Mouse (Mus musculus): ENCODE results near the gene Aacs. TPM values are rescaled to one million over a fixed set of nuclear protein-coding genes. Genes with fewer than 3 reads are reported as not detected.
A peak's percentile ranks its signal among the peaks of the same experiment; 100 is the strongest.

The Aacs gene
- polyA plus RNA-seq, 1 experiment from 2014 or later, result 41.4 TPM

- Histone ChIP-seq H3K27ac (replicated peaks) (no peak overlapping the region), H3K27me3 (ENCODE audit: control insufficient read depth, insufficient read depth, low read length) (no peaks in the 10 kb centered on the region), H3K4me3 (ENCODE audit: low read depth, low read length) (no peak overlapping the region), H3K9ac (ENCODE audit: low read length) (no peak overlapping the region), H3K4me1 (replicated peaks; ENCODE audit: control insufficient read depth, insufficient read depth) (no peaks in the 10 kb centered on the region), H3K9me3 (ENCODE audit: control insufficient read depth, low read length) (no peaks in the 10 kb centered on the region), H3K4me2 (replicated peaks; ENCODE audit: low read depth) (no peak overlapping the region), H3K36me3 (ENCODE audit: control insufficient read depth, insufficient read depth, low read length) (peaks cover 11% of the 10 kb centered on the region; the same call in 1 of the 2 replicates)
- no peak for DNase-seq (ENCODE audit: low spot score)
- WGBS, result 91% methylated on average over 6 of the region's 6 CpGs
- ATAC-seq (ENCODE audit: low FRiP score, low TSS enrichment), result no peak
- no peak for TF ChIP-seq CTCF (IDR thresholded peaks at IDR 0.05; ENCODE audit: low read depth)
- no peak for TF ChIP-seq EP300 (optimal IDR thresholded peaks at IDR 0.05)
Observed at GRCm38 (mm10) chr5:125456100-125456499, 19.5 kb upstream of the Aacs start.

- ATAC-seq (ENCODE audit: low FRiP score, low TSS enrichment), result no peak
- TF ChIP-seq CTCF (IDR thresholded peaks at IDR 0.05; ENCODE audit: low read depth) (no peak), EP300 (optimal IDR thresholded peaks at IDR 0.05) (no peak)
- 81% methylated on average over 6 of the region's 6 CpGs for WGBS
Observed at GRCm38 (mm10) chr5:125457538-125457937, 18.1 kb upstream of the Aacs start.

GRCm38 (mm10) chr5:125460574-125460973 lies 15.0 kb upstream of the Aacs start:
- ATAC-seq (ENCODE audit: low FRiP score, low TSS enrichment), result no peak
- H3K27ac ChIP-seq (replicated peaks), result no peak overlapping the region
- H3K36me3 ChIP-seq (ENCODE audit: control insufficient read depth, insufficient read depth, low read length), result no peaks in the 10 kb centered on the region
- H3K4me3 ChIP-seq (ENCODE audit: low read depth, low read length), result no peak overlapping the region
- H3K4me2 ChIP-seq (replicated peaks; ENCODE audit: low read depth), result no peak overlapping the region
- no peak for DNase-seq (ENCODE audit: low spot score)
- no peaks in the 10 kb centered on the region for H3K27me3 ChIP-seq (ENCODE audit: control insufficient read depth, insufficient read depth, low read length)
- no peak overlapping the region for H3K9ac ChIP-seq (ENCODE audit: low read length)
- peak; percentile 42 for TF ChIP-seq CTCF (IDR thresholded peaks at IDR 0.05; ENCODE audit: low read depth)
- no peak for TF ChIP-seq EP300 (optimal IDR thresholded peaks at IDR 0.05)
- H3K9me3 ChIP-seq (ENCODE audit: control insufficient read depth, low read length), result no peaks in the 10 kb centered on the region
- 81% methylated on average over 3 of the region's 3 CpGs for WGBS
- 0 out of 2 replicates have a peak, but pooled peaks cover 2% of the 10 kb centered on the region for H3K4me1 ChIP-seq (replicated peaks; ENCODE audit: control insufficient read depth, insufficient read depth)

More at GRCm38 (mm10) chr5:125457538-125457937, 18.1 kb upstream of the Aacs start:
- Histone ChIP-seq H3K36me3 (ENCODE audit: control insufficient read depth, insufficient read depth, low read length) (peaks cover 8% of the 10 kb centered on the region; the same call in 1 of the 2 replicates), H3K4me3 (ENCODE audit: low read depth, low read length) (no peak overlapping the region), H3K9ac (ENCODE audit: low read length) (no peak overlapping the region), H3K9me3 (ENCODE audit: control insufficient read depth, low read length) (no peaks in the 10 kb centered on the region), H3K27ac (replicated peaks) (no peak overlapping the region), H3K27me3 (ENCODE audit: control insufficient read depth, insufficient read depth, low read length) (no peaks in the 10 kb centered on the region), H3K4me1 (replicated peaks; ENCODE audit: control insufficient read depth, insufficient read depth) (no peaks in the 10 kb centered on the region), H3K4me2 (replicated peaks; ENCODE audit: low read depth) (no peak overlapping the region)
- no peak for DNase-seq (ENCODE audit: low spot score)

- H3K36me3 ChIP-seq (ENCODE audit: control insufficient read depth, insufficient read depth, low read length), result no peaks in the 10 kb centered on the region
- no peak overlapping the region for H3K27ac ChIP-seq (replicated peaks)
- no peaks in the 10 kb centered on the region for H3K27me3 ChIP-seq (ENCODE audit: control insufficient read depth, insufficient read depth, low read length)
- H3K9me3 ChIP-seq (ENCODE audit: control insufficient read depth, low read length), result no peaks in the 10 kb centered on the region
- no peak overlapping the region for H3K4me2 ChIP-seq (replicated peaks; ENCODE audit: low read depth)
- H3K9ac ChIP-seq (ENCODE audit: low read length), result no peak overlapping the region
- TF ChIP-seq CTCF (IDR thresholded peaks at IDR 0.05; ENCODE audit: low read depth) (peak; percentile 74), EP300 (optimal IDR thresholded peaks at IDR 0.05) (no peak)
- WGBS, result 46% methylated on average over 10 of the region's 10 CpGs
- no peak overlapping the region for H3K4me3 ChIP-seq (ENCODE audit: low read depth, low read length)
- H3K4me1 ChIP-seq (replicated peaks; ENCODE audit: control insufficient read depth, insufficient read depth), result 0 out of 2 replicates have a peak, but pooled peaks cover 2% of the 10 kb centered on the region
- ATAC-seq (ENCODE audit: low FRiP score, low TSS enrichment) (no peak), DNase-seq (ENCODE audit: low spot score) (peak; percentile 61)
Observed at GRCm38 (mm10) chr5:125461868-125462445, 13.7 kb upstream of the Aacs start.

GRCm38 (mm10) chr5:125465192-125465591 lies 10.4 kb upstream of the Aacs start:
- H3K4me1 ChIP-seq (replicated peaks; ENCODE audit: control insufficient read depth, insufficient read depth), result 0 out of 2 replicates have a peak, but pooled peaks cover 2% of the 10 kb centered on the region
- no peak for TF ChIP-seq CTCF (IDR thresholded peaks at IDR 0.05; ENCODE audit: low read depth)
- no peak for TF ChIP-seq EP300 (optimal IDR thresholded peaks at IDR 0.05)
- no peak overlapping the region; the same call in 1 of the 2 replicates for H3K27ac ChIP-seq (replicated peaks)
- no peaks in the 10 kb centered on the region for H3K27me3 ChIP-seq (ENCODE audit: control insufficient read depth, insufficient read depth, low read length)
- no peak overlapping the region for H3K4me3 ChIP-seq (ENCODE audit: low read depth, low read length)
- ATAC-seq (ENCODE audit: low FRiP score, low TSS enrichment), result no peak
- WGBS, result 23% methylated on average over 7 of the region's 7 CpGs
- no peaks in the 10 kb centered on the region for H3K36me3 ChIP-seq (ENCODE audit: control insufficient read depth, insufficient read depth, low read length)
- H3K9me3 ChIP-seq (ENCODE audit: control insufficient read depth, low read length), result no peaks in the 10 kb centered on the region
- H3K4me2 ChIP-seq (replicated peaks; ENCODE audit: low read depth), result peak overlapping the region; percentile 37
- no peak overlapping the region for H3K9ac ChIP-seq (ENCODE audit: low read length)
- no peak for DNase-seq (ENCODE audit: low spot score)

GRCm38 (mm10) chr5:125465701-125466106 lies 9.9 kb upstream of the Aacs start:
- Histone ChIP-seq H3K27ac (replicated peaks) (peak overlapping the region; percentile 45; the same call in 1 of the 2 replicates), H3K9me3 (ENCODE audit: control insufficient read depth, low read length) (no peaks in the 10 kb centered on the region), H3K27me3 (ENCODE audit: control insufficient read depth, insufficient read depth, low read length) (no peaks in the 10 kb centered on the region), H3K4me1 (replicated peaks; ENCODE audit: control insufficient read depth, insufficient read depth) (0 out of 2 replicates have a peak, but pooled peaks cover 2% of the 10 kb centered on the region), H3K4me2 (replicated peaks; ENCODE audit: low read depth) (peak overlapping the region; percentile 54), H3K36me3 (ENCODE audit: control insufficient read depth, insufficient read depth, low read length) (no peaks in the 10 kb centered on the region), H3K4me3 (ENCODE audit: low read depth, low read length) (peak overlapping the region; percentile 29), H3K9ac (ENCODE audit: low read length) (peak overlapping the region; percentile 48; the same call in 1 of the 2 replicates)
- WGBS, result 0% methylated on average over 25 of the region's 25 CpGs
- DNase-seq (ENCODE audit: low spot score) (peak; percentile 97), ATAC-seq (ENCODE audit: low FRiP score, low TSS enrichment) (peak; percentile 100)
- TF ChIP-seq EP300 (optimal IDR thresholded peaks at IDR 0.05) (no peak), CTCF (IDR thresholded peaks at IDR 0.05; ENCODE audit: low read depth) (peak; percentile 18)
